Mouse (Mus musculus): Measurements from ENCODE around the gene Vim.

The Vim gene

GRCm38 (mm10) chr2:13630136-13630832 is 56.6 kb downstream of the Vim start:
- in situ Hi-C loops (cut with MboI, MseI): loop anchor here (5.0 to 10.0 kb wide), 2 partner anchors 222 to 1065 kb away; no protein-coding TSS in a partner anchor
